Mouse (Mus musculus) lung, postnatal 25 days (tissue): Measurements from ENCODE around the gene Lasp1.
"Not testable (repeated sequence)": the region's sequence is repeated elsewhere in the genome, so short reads cannot be mapped to it uniquely, and the experiment has no call there.

Experiments used
- DNase-seq: peaks from one replicate; pipeline ENCODE4 v3.0.0; 2022; ENCODE audit warnings: low spot score

Gene Lasp1

DNA sequence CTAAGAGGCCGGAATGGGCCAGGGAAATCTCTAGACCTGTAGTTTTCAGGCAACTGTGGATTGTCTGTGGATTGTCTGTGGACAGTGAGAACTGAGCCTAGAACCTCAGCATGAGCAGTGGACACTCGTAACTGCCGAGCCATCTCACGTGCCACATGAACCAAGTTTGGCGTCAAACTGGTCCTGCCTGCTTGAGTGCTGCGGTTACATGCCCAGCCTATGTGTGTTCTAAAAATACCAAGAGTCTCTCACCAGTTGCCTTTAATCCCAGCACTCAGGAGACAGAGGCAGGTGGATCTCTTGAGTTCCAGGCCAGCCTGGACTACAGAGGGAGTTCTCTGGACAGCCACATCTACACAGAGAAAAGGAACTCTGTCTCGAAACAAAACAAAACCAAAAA is 30.6 kb downstream of the Lasp1 start:
- no peak for DNase-seq

DNA sequence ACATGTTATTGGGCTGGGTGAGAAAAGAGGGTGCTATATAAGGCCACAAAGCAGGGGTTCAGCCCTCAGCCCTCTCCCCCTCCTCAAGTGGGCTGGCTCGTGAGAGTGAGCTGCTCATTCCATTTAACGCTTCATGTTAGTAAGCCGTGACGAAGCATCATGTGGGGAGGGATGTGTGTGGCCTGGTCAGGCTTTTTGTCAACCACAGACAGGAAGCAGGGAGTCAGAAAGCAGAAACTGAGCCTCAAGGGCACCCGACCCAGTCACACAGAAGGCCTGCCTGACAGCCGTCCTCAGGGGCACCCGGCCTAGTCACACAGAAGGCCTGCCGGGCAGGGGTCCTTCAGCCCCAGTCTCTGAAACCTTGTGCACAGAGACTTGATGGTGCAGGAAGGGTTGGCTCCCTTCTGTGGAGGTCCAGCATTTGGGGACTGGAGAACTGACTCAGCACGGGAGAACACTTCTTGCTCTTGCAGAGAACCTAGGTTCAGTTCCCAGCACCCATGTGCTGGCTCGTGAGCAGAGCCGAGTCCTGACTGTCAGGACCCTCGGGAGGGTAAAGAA is 31.2 kb downstream of the Lasp1 start:
- DNase-seq, result no peak

DNA sequence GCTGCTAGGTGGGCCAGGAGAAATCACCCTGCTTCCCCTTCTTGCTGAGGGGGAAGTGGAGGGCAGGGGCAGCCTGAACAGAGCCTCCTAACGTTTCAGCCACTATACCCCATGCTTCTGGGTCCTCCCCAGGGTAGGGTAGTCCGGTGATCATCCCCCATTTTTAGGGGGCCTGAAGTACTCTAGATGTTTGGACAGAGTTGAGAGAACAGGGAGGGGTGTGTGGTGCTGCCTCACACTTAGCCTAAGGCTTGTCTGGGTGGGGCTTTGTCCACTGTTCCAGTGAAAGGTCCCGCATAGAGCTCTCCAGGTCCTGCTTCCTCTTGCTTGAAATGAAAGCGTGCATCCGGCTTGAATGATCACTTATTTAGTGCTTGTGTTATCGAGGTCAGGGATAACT is 31.7 kb downstream of the Lasp1 start:
- DNase-seq, result no peak

DNA sequence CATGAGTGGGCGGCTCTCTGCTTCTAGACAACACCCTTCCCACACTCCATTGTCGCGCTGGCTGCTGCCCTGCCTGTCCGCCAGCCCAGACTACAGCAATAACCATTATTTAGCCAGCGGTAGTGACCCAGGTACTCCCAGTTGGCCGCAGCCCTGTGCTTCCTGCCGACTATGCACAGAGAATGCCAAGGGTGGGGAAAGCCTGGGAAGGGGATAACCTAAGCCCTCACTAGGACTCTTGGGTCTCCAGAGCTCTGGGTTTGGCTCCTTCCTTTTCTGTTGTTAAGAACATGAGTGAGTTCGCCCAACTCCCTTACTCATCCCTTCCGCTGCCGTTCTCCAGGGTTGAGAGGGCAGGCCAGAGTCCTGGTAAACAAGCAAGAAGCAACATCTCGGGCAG is 33.2 kb downstream of the Lasp1 start:
- DNase-seq, result no peak

DNA sequence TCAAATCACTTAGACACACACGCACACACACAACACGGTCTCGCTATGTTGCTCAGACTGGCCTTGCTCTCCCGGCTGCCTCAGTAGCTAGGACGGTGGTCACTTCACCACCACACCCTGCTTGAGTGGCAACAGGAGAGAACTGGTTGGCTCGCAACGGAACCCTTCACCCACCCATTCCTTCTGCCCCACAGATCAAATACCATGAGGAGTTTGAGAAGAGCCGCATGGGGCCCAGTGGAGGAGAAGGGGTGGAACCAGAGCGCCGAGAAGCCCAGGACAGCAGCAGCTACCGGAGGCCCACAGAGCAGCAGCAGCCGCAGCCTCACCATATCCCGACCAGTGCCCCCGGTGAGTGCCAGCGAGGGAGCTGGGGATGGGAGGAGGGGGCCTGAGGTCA is 34.6 kb downstream of the Lasp1 start:
- DNase-seq, result no peak

DNA sequence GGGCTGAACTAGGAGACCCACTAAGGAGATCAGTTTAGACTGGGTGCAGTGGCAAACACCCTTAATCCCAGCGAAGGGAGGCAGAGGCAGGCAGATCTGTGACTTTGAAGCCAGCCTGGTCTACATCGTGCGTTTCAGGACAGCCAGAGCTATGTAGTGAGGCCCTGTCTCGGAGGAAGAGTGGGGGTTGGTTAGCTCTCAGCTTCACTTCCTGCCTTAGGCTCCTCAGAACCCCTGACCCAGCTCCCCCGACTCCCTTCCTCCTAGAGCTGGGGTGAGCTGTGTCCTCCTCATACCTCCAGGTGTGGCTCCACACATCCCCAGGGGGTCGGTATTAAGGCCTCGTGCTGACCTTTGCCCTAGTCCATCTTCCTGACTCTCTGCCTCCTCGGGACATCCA is 37.7 kb downstream of the Lasp1 start:
- no peak for DNase-seq

DNA sequence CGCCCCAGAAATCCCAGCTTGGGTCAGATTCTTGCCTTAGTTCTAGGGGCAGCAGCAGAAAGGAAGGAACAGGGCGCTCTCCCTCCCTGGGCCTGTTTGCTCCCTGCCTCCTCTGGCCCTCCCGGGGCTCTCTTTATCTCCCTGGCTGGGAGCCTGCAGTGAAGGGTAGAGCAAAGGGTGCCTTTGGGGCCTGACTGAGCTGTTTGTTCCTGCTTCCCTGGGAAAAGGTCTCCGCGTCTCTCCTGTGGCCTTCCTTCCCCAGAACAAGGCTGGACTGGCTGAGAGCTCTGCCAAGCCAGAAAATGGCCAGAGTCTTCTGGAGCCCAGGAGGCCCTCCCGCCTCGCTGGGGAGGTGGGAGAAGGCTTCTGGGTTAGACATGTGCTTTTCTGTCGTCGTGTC is 38.3 kb downstream of the Lasp1 start:
- not testable (repeated sequence) for DNase-seq

DNA sequence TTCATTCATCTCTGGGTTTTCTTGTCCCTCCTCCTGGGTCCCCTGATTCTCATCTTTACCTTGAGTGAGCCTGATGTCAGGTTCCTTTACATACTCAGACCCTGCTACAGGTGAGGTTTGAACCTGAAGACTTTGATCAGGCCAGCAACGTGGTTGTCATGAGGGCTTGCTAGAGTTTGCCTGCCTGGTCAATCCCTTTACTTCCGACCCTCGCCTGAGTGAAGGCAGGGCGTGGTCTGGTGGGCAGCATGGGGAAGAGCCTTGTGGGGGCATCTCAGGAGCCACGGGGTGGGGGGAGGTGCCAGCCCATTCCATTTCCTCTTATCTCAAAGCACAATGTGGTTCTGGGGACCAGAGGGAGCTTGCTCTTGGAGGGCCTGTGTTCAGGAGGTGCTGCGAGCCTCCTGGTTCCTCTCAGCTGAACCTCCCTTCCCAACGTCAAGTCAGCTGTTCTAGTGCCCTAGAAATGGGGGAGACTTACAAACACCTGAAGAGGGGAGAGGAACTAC is 38.9 kb downstream of the Lasp1 start:
- no peak for DNase-seq

DNA sequence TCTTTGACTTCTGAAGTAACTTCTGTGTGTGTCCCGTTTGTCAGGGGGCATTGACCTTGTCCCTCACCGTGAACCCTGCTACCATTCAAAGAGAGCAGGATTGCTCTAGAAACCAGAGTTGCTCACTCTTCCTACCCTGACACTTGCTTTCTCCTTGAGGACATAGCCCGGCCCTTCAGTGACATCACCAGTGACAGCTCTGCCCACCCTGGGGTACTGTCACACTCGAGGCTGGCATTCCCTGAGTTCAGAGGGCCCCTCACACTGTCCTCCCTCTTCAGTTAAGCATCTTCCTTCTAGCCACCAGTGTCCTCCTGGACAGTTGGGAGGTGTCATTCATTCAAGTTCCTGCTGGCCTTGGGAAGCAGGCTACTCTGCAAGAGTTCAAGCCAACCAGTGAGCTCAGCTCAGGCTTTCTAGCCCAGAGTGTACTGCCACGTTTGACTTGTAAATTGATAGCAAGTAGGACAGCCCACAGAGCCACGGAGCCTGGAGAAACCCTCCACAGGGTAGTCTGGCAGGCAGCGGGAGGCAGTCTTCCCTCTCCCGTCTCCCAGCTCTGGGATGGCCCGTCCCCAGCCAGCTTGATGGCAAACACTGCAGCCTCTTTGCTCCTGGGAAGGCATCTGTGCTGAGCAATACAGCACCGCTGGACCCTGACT is 40.1 kb downstream of the Lasp1 start:
- no peak for DNase-seq

DNA sequence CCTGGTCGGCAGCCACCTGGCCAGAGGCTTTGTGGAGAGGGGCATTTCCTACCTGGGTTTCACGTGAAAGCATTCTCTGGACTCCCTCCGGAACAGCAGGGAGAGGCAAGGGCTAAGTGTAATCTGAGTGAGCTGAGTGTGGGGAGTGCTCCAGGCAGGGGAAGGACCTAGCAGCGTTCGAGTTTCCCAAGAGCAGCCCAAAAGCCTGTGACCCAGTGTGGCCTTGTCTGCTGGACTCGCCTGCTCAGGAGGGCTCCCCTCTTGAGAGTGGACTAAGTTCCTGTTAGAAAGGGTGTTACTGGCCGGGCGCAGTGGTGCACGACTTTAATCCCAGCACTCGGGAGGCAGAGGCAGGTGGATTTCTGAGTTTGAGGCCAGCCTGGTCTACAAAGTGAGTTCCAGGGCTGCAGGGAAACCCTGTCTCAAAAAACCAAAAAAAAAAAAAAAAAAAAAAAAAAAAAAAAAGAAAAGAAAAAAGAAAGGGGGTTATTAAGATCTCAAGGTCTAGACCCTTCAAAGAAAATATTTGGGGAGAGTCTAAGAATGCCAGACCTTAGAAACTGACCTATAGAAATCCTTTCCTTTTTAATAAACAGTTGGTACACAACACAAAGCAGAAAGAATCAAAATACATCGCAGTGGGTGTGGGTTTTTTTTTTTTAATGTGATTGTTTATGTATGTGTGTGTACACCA is 40.8 kb downstream of the Lasp1 start:
- no peak for DNase-seq

DNA sequence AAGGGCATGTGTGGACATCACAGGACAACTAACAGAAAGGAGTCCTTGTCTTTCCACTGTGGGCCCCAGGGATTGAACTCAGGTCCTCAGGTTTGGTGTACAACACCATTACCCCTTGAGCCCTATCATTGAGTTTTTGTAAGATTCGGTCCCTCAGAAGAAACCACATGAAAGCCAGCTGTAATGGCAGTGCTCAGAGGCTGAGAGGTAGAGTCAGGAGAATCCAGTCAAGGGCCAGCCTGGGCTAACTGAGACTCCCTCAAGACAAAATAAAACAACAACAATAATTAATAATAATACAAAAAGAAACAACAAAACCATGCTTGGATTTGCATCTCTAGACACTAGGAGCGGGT is 41.3 kb downstream of the Lasp1 start:
- no peak for DNase-seq

DNA sequence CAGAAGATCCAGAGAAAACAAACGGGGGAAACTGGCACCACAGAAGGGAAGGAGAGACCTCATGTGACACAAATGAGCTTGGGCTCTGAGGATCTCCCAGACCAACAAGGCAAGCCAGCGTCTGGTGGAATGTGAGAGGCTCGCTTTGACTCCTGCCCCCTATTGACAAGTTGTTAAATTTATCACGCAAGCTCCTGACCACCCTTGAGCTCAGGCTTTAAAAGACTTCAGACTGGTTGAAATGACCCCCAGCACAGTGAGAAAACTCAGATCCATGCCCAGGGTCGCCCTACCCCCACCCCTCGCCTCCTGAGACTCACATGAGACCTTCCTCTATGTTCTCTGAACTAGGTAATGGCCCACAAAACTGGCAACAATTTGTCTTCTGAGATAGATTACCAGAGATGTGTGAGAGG is 41.7 kb downstream of the Lasp1 start, which contains the start of gene B230217C12Rik:
Gene B230217C12Rik (plus strand): TSS at position 242 of the 416 bp plus-strand sequence.
- no peak for DNase-seq

DNA sequence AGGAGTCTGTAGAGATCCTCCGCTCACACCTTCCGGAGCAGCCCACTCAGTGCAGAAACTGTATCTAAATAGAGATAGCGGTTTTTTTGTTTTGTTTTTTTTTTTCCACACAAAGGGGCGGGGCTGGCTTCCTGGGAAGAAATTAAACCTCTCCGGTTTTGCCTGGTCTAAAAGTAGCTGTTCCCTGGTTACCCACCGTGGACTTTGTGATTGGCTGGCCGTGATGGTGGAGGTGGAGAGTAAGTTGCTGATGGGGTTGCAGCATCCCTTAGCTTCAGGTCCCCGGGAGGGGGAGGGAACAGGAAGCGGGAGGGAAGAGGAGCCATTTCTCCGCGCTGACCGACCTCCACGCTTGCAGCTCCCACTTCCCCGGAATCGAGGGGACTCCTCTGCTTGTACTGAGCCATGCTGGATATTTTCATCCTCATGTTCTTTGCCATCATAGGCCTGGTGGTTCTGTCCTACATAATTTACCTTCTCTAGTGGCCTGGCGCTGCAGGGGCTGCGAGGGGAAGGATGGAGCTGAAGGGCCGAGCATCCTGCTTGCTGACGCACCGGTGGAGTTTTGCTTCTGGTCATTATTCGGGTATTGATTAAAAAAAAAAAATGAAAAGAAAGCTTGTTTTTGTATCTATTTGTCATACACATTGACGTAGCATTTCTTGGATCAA is 42.3 kb downstream of the Lasp1 start:
- no peak for DNase-seq

DNA sequence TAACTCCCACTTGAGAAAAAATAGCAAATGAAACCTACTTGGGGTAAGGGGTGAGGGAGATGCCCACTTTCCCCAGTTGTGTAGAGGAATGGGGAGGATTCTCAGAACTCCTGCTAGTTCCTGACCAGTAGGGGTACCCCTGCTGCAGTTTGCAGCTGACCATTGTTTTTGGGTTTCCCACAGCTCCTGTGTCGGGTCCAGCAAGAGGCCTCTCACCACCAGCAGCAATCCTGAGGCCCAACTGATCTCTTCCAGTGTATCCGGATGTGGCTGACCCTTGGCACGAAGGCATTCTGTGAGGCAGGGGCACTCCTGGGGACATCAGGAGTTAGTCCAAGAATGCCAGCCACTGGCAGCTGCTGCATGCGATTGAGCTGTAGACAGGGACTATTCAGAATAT is 43.2 kb downstream of the Lasp1 start:
- no peak for DNase-seq

DNA sequence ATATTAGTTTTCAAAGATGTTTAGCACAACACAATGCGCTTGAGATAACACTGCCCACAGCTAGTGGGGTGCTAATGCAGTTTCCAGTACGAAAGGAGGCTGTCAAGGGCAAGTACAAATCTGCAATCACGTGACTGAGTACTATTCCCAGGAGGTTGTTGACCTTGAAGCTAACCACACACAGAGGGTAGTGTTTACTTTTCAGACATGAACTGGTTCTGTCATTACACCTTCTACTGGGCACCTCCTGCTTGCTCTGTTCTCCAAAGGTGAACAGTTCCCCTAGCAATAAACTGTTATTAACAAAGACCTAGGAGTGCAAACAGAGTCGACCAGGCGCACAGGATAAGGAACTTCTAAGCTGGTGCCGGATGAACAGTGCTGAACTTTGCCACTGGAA is 51.6 kb downstream of the Lasp1 start:
- peak; percentile 46 for DNase-seq

DNA sequence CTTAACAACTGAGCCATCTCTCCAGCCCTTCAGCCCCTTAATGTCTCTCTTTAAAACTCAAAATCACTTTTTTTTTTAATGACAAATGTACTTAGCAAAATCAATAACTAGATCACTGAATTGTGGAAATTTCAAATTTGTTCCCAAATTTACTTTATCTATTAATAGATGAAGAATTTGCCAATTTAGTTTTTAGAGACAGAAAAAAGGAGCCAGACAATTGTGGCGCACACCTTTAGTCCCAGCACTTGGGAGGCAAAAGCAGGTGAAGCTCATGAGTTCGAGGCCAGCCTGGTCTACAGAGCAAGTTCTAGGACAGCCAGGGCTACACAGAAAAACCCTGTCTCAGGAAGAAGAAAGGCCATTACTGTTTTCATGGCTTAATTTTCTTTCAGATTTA is 52.8 kb downstream of the Lasp1 start:
- DNase-seq, result no peak

DNA sequence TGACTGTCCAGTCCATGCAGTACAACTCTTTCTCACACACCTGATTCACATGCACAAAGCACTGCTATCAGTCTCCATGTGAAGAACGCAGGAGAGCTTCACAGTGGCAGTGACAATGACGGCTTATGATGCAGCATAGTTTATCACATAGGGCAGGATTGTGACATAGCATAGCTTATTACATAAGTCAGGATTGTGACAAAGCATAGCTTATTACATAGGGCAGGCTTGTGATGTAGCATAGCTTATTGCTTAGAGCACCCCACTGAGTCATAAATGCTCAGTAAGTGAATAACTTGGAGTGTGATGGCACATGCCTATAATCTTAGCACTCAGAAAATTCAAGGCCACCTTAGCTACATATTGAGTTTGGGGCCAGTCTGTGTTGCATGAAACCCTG is 56.7 kb downstream of the Lasp1 start:
- no peak for DNase-seq

DNA sequence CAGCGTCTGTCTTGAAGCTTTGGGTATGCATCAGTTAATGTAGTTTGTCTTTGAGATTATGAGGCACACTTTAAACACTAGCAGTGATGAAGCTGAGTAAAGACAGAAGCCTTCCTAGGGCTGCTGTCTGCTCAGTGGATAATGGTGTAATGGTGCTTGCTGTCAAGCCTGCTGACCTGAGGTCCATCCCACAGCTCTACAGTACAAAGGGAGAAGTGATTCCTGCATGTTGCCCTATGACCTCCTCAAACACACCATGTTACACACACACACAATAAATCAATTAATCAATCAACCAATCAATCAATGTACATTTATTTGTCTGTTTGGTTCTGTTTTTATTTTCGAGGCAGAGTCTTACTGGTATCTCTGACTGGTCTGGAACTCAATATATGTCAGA is 63.3 kb downstream of the Lasp1 start:
- no peak for DNase-seq

DNA sequence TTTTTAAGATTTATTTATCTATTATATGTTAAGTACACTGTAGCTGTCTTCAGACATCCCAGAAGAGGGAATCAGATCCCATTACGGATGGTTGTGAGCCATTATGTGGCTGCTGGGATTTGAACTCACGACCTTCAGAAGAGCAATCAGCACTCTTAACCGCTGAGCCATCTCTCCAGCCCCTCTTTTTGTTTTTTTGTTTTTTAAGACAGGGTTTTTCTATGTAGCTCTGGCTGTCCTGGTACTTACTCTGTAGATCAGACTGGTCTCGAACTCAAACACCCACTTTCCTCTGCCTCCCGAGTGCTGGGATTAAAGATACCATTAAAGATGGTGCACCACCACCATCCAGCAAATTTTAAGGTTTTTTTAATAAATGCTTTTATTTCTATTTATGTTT is 66.6 kb downstream of the Lasp1 start:
- DNase-seq, result no peak

DNA sequence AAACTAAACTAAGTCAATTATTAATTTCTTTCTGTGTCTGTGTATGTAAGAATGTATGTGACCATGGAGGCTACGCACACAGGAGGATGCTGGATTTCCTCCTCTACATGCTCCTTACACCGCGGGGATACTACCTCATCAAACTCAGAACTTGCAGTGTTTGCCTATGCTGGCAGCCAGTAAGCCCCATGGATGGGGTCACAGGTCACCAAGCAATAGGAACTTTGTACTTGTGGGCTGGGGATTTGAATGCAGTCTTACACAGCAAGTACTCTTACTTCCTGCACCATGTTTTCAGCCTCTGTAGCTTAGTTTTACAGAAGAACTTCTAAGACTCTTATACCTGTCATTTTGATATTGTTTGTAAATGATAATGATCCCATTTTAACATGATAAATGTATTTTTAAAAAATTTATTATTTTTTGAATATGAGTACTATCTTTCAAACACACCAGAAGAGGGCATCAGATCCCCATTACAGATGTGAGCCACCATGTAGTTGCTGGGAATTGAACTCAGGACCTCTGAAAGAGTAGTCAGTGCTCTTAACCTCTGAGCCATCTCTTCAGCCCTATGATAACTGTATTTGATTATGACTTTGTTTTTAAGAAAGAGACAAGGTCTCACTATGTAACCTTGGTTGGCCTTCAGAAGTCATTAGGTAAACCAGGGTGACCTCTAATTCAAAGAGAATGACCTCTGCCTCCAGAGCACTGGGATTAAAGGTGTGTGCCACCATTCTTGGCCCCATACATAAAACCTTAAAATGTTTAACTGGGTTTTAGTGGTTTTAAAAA is 67.5 kb downstream of the Lasp1 start:
- no peak for DNase-seq

DNA sequence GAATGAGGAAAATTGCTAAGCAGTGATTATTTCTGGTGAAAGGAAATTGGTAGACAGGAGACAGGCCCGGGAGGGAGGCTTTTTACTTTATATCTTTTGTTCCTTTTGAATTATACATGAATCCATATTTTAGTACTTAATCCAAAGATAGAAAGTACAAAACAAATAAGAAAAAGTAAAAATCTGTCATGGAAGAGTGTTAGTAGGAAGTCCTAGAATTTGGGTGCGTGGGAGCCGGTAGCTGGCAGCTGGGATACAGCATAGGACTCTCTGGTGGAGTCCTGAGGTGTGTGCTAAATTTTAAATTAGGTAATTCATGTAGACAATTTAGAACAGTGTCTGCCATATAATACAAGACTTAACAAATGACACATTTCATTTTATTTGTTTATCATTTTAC is 68.8 kb downstream of the Lasp1 start:
- DNase-seq, result no peak

DNA sequence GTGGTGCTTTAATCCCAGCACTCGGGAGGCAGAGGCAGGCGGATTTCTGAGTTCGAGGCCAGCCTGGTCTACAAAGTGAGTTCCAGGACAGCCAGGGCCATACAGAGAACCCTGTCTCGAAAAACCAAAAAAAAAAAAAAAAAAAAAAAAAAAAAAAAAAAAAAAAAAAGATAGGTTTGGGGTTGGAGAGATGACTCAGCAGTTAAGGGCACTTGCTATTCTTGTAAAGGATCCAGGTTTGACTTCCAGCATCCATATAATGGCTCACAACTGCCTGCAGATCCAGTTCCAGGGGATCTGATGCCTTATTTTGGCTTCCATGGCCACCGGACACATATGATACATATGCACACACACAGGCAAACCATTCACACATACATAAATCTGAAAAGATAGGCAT is 73.6 kb downstream of the Lasp1 start:
- not testable (repeated sequence) for DNase-seq
